Mouse (Mus musculus) activated CD4-positive, CD25-positive, alpha-beta regulatory T cell (primary cell): Measurements from ENCODE around the gene Brd1. TPM values are rescaled to one million over a fixed set of nuclear protein-coding genes. Genes with fewer than 3 reads are reported as not detected.

ENCODE experiments used
- polyA plus RNA-seq, 2 experiments: library from polyadenylated mRNA; unstranded; fragments of 100-300 nt; shearing (Covaris generic); gene quantifications; one replicate each; pipeline ENCODE4 v1.2.1; 2017

Gene Brd1
- polyA plus RNA-seq: 10 to 100 TPM; 38.9 to 47.6 TPM

DNA sequence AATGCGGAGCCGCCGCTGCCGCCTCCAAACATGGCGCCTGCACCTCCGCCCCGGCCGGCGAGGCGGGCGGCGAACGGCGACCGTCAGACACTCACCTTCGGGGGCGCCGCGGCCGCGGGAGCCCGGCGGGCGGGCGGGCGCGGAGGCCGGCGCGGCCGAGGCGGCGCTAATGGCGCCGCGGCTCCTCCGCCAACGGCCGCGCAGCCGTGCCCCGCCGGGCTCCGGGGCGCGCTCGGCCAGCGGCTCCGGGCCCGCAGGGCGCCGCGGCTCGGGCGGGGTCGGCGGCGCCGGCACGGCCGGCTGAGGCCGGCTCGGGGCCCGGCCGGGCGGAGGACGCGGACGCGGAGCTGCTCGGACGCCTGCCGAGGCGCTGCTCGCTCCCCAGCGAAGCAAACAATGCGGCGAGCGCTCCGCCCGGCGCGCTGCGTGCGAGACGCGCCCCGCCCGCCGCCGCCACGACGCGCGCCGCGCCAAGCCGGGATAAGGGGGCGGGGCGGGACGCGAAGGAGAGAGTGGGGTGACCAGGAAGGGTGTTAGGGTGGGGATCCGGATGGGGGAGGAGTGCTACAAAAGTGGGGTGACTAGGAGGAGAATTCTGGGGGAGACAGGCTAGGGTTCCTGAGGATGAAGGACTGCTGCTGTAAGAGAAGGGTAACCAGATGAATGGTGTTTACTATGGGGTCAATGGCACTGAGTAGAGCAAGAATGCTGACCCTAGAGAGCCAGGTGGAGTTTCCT is at the start of gene Brd1:
Gene Brd1 (minus strand): TSS at position 400 of the 738 bp plus-strand sequence.

DNA sequence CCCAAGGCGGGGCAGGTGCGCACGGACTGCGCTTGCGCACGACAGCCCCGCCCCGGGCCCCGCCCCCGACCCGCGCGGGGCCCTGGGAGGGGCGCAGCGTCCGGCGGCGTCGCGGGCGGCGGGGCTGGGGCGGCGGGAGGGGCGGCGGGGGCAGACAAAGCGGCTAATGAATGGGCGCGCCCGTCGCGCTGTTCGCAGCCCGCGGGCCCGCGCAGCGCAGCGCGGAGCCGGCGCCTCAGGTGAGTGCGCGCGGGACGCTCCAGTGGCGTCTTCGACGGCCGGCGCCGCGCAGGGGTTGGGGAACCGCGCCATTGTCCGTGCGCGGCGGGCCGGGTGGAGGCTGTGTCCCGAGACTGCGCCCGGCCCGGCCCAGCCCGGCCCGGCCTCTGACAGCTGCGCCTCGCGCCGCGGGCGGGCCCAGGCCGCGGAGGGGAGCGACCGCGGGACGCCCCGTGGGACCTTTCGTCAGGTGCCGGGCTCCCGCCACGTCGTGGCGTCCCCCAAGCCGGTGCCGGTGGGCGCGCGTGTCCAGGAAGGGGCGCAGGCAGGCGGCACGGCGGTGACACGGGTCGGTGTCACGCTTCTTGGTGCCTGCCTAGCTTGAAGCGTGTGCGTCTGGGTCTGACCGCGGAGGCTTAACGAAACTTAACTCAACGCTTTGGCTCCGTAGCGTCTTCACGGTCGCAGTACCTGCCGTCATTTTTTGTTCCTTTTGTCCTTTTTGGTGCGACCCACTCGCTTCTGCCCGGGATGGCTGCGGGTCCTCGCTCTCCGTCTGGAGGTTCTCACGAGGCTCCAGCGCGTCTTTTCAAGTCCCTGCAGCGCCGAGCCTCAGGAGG is 17.8 kb upstream of the Brd1 start, which contains the start of gene Zbed4:
Gene Zbed4 (plus strand): TSS at position 97 of the 839 bp plus-strand sequence.

Other genes starting within 250 kb of the Brd1 start
- gene Zdhhc25, start 133.9 kb downstream of the Brd1 start, polyA plus RNA-seq: under 1 TPM in 1 of 2 experiments, not detected in 1; 0.17 TPM
- 1 to 10 TPM; 4.9 to 5.3 TPM for gene Zbed4, start 17.4 kb upstream of the Brd1 start, polyA plus RNA-seq
- gene Alg12, start 85.1 kb upstream of the Brd1 start, polyA plus RNA-seq: 10 to 100 TPM; 13.9 to 16.0 TPM
- 10 to 100 TPM; 40.9 to 52.9 TPM for gene Creld2, start 85.4 kb upstream of the Brd1 start, polyA plus RNA-seq
- 10 to 100 TPM; 19.5 to 25.8 TPM for gene Pim3, start 128.0 kb upstream of the Brd1 start, polyA plus RNA-seq
- not detected for gene Ttll8, start 220.2 kb upstream of the Brd1 start, polyA plus RNA-seq
- gene Mlc1, start 244.8 kb upstream of the Brd1 start, polyA plus RNA-seq: not detected
- gene Mov10l1, start 248.7 kb upstream of the Brd1 start, polyA plus RNA-seq: under 1 TPM in 1 of 2 experiments, not detected in 1; 0.52 TPM